Mouse (Mus musculus): ENCODE results near the gene Egfl8. TPM values are rescaled to one million over a fixed set of nuclear protein-coding genes. Genes with fewer than 3 reads are reported as not detected.

Gene Egfl8
- polyA plus RNA-seq, 1 experiment: 0.16 TPM

DNA sequence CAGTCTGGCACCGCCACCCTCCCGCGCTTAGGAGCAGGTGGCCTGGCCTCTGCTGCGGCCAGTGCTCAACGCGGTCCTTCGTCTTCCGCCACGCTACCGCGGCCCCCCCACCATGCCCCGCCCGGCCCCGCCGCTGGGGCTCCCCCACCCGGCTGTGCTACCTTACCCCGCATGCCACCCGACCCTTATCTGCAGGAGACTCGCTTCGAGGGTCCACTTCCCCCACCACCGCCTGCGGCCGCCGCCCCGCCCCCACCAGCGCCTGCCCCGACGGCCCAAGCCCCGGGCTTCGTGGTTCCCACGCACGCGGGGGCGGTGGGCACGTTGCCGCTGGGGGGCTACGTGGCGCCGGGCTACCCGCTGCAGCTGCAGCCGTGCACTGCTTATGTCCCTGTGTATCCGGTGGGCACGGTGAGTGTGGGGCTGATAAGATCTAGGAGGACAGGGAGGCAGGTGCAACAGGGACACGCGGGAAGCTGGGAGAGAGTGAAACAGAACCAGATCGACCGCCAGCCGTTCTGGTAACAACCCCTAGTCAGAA is 15.1 kb upstream of the Egfl8 start:
- H3ac ChIP-seq (ENCODE audit: control insufficient read depth, insufficient read length): no peak overlapping the region
- no peak overlapping the region for H3K4me2 ChIP-seq (ENCODE audit: low read depth)
- no peak overlapping the region for H3K4me3 ChIP-seq
- no peaks in the 10 kb centered on the region for H3K79me2 ChIP-seq (ENCODE audit: control insufficient read depth, insufficient read depth)
- no peaks in the 10 kb centered on the region for H3K36me3 ChIP-seq (ENCODE audit: control insufficient read depth, insufficient read depth)
- TF ChIP-seq MAX (IDR thresholded peaks at IDR 0.05; ENCODE audit: low read depth): no peak
- no peak for TF ChIP-seq MYOG (IDR thresholded peaks at IDR 0.05; ENCODE audit: control insufficient read depth in 1 of 3, insufficient read depth in 1 of 3, insufficient read length in 2 of 3, low read depth in 2 of 3)
- TF ChIP-seq SRF (IDR thresholded peaks at IDR 0.05; ENCODE audit: control insufficient read depth, insufficient read length, low read depth): no peak
- peak in 1 of 3 experiments; percentile 1 for TF ChIP-seq MYOD1 (IDR thresholded peaks at IDR 0.05; ENCODE audit: control insufficient read depth in 1 of 3, insufficient read length in 2 of 3, low read depth in 2 of 3)
- no peak for TF ChIP-seq CEBPB (IDR thresholded peaks at IDR 0.05; ENCODE audit: insufficient read depth, poor library complexity, severe bottlenecking)
- peaks cover 45% of the 10 kb centered on the region for H3K27me3 ChIP-seq (ENCODE audit: control insufficient read depth, insufficient read depth, insufficient read length)

DNA sequence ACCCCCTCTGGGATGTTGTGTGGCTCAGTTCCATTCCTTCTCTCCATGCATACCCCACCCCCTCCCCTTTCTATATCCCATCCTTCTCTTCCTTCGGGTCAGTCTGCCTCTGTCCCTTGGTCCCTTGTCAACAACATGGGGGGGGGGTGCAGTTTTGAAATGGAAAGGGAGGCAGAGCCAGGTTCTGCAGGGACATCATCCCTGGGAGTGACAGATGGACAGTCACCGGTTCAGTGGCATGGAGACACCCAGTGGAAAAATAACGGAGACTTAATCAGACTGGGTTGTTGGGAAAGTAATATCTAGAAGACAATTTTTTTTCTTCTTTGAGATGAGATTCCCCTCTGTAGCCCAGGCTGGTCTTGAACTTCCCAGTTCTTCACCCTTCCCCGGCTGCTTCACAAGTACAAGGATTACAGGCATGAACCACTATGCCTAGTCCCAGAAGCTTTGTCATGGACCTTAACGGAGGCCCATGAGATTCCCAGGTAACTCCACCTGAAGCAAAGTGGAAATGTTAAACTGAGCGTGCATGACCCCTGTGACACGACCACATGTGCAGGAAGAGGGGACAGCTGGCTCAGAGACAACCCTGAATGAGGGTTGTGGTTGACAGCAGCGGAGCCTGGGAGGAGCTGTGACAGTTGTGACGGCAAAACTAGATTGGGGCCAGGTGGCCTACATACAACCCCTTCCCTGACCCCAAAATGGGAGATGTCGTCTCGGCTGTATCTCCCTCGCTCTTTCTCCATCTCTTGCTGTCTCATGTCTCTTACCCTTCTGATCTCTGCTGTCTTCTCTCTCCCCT is 14.2 kb upstream of the Egfl8 start:
- Histone ChIP-seq H3ac (ENCODE audit: control insufficient read depth, insufficient read length) (no peak overlapping the region), H3K36me3 (ENCODE audit: control insufficient read depth, insufficient read depth) (no peaks in the 10 kb centered on the region), H3K4me2 (ENCODE audit: low read depth) (no peak overlapping the region), H3K4me3 (no peak overlapping the region), H3K79me2 (ENCODE audit: control insufficient read depth, insufficient read depth) (no peaks in the 10 kb centered on the region), H3K27me3 (ENCODE audit: control insufficient read depth, insufficient read depth, insufficient read length) (peaks cover 45% of the 10 kb centered on the region)
- TF ChIP-seq E2F4 (IDR thresholded peaks at IDR 0.05; ENCODE audit: insufficient read depth): no peak
- no peak for TF ChIP-seq CEBPB (IDR thresholded peaks at IDR 0.05; ENCODE audit: insufficient read depth, poor library complexity, severe bottlenecking)
- TF ChIP-seq POLR2A (IDR thresholded peaks at IDR 0.05; ENCODE audit: insufficient read length, low read depth): no peak
- TF ChIP-seq MYOD1 (IDR thresholded peaks at IDR 0.05; ENCODE audit: control insufficient read depth in 1 of 3, insufficient read length in 2 of 3, low read depth in 2 of 3): no peak
- no peak for TF ChIP-seq REST (IDR thresholded peaks at IDR 0.05; ENCODE audit: insufficient read depth, insufficient read length)
- no peak for TF ChIP-seq POLR2AphosphoS2 (IDR thresholded peaks at IDR 0.05; ENCODE audit: insufficient read length, low read depth)
- no peak for TF ChIP-seq MYOG (IDR thresholded peaks at IDR 0.05; ENCODE audit: control insufficient read depth in 1 of 3, insufficient read depth in 1 of 3, insufficient read length in 2 of 3, low read depth in 2 of 3)
- no peak for TF ChIP-seq SRF (IDR thresholded peaks at IDR 0.05; ENCODE audit: control insufficient read depth, insufficient read length, low read depth)
- TF ChIP-seq MAX (IDR thresholded peaks at IDR 0.05; ENCODE audit: low read depth): no peak
- TF ChIP-seq USF1 (IDR thresholded peaks at IDR 0.05; ENCODE audit: low read depth): no peak
- TF ChIP-seq TCF3 (IDR thresholded peaks at IDR 0.05; ENCODE audit: insufficient read length, low read depth): no peak
- TF ChIP-seq TCF12 (IDR thresholded peaks at IDR 0.05; ENCODE audit: insufficient read depth, poor library complexity, severe bottlenecking): no peak

DNA sequence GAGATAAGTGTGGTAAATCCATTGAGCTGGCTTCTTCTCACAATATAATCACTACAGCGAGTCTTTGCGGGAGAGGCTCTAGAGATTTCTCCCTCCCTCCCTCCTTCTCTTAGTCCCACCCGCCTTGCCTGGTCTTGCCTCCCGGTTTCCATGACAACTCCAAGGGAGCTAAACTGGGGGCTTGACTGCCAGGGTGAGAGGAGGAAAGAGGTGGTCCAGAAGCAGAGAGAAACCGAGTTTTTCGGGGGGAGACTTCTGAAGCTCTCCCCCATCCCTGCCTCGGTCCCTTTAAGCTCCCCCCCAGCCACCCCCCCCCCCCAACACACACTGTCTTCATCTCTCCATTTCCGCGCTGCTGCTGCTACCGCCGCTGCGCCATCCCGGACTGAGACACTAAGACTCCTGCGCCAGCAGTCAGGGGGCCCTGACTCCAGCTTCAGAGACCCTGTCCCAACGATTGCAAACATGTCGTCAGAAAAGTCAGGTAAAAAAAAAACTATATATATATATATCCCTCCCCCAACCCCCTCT is 13.5 kb upstream of the Egfl8 start, which contains the start of gene Prrt1:
Prrt1 (plus strand) TSS at position 313 of the 531 bp plus-strand sequence.
- H3ac ChIP-seq (ENCODE audit: control insufficient read depth, insufficient read length): no peak within 1 kb of the TSS
- H3K79me2 ChIP-seq (ENCODE audit: control insufficient read depth, insufficient read depth): no peaks in the 10 kb centered on the region
- no peaks in the 10 kb centered on the region for H3K36me3 ChIP-seq (ENCODE audit: control insufficient read depth, insufficient read depth)
- TF ChIP-seq POLR2A (IDR thresholded peaks at IDR 0.05; ENCODE audit: insufficient read length, low read depth) (no peak), MYOD1 (IDR thresholded peaks at IDR 0.05; ENCODE audit: control insufficient read depth in 1 of 3, insufficient read length in 2 of 3, low read depth in 2 of 3) (no peak), POLR2AphosphoS2 (IDR thresholded peaks at IDR 0.05; ENCODE audit: insufficient read length, low read depth) (no peak)
- peak within 1 kb of the TSS; percentile 70 for H3K4me2 ChIP-seq (ENCODE audit: low read depth)
- H3K4me3 ChIP-seq: peak within 1 kb of the TSS; percentile 42
- H3K27me3 ChIP-seq (ENCODE audit: control insufficient read depth, insufficient read depth, insufficient read length): peaks cover 44% of the 10 kb centered on the region

DNA sequence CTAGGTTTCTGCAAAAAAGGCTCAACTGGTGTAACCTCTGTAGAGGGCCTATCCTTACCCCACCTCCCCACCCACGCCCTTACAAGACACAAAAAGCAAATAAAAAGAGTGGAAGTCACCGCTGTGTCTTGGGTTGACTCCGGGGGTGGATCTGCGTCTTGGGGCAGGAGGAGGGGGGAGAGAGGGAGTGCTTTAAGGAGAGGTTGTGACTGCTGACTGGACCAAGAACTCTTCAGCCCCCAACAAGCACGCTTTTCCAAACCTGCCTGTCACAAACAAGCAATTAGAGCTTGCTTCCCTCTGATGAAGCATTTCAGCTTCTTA is 12.8 kb upstream of the Egfl8 start:
- no peaks in the 10 kb centered on the region for H3K36me3 ChIP-seq (ENCODE audit: control insufficient read depth, insufficient read depth)
- H3K4me2 ChIP-seq (ENCODE audit: low read depth): peak overlapping the region; percentile 70
- H3K79me2 ChIP-seq (ENCODE audit: control insufficient read depth, insufficient read depth): no peaks in the 10 kb centered on the region
- peak overlapping the region; percentile 42 for H3K4me3 ChIP-seq
- TF ChIP-seq TCF3 (IDR thresholded peaks at IDR 0.05; ENCODE audit: insufficient read length, low read depth): no peak
- TF ChIP-seq MYOG (IDR thresholded peaks at IDR 0.05; ENCODE audit: control insufficient read depth in 1 of 3, insufficient read depth in 1 of 3, insufficient read length in 2 of 3, low read depth in 2 of 3): no peak
- no peak for TF ChIP-seq POLR2AphosphoS2 (IDR thresholded peaks at IDR 0.05; ENCODE audit: insufficient read length, low read depth)
- no peak for TF ChIP-seq POLR2A (IDR thresholded peaks at IDR 0.05; ENCODE audit: insufficient read length, low read depth)
- TF ChIP-seq REST (IDR thresholded peaks at IDR 0.05; ENCODE audit: insufficient read depth, insufficient read length): no peak
- TF ChIP-seq TCF12 (IDR thresholded peaks at IDR 0.05; ENCODE audit: insufficient read depth, poor library complexity, severe bottlenecking): no peak
- TF ChIP-seq SRF (IDR thresholded peaks at IDR 0.05; ENCODE audit: control insufficient read depth, insufficient read length, low read depth): no peak
- TF ChIP-seq CEBPB (IDR thresholded peaks at IDR 0.05; ENCODE audit: insufficient read depth, poor library complexity, severe bottlenecking): no peak
- TF ChIP-seq E2F4 (IDR thresholded peaks at IDR 0.05; ENCODE audit: insufficient read depth): no peak
- TF ChIP-seq MYOD1 (IDR thresholded peaks at IDR 0.05; ENCODE audit: control insufficient read depth in 1 of 3, insufficient read length in 2 of 3, low read depth in 2 of 3): no peak
- no peak for TF ChIP-seq MAX (IDR thresholded peaks at IDR 0.05; ENCODE audit: low read depth)
- no peak for TF ChIP-seq USF1 (IDR thresholded peaks at IDR 0.05; ENCODE audit: low read depth)
- H3ac ChIP-seq (ENCODE audit: control insufficient read depth, insufficient read length): no peak overlapping the region
- peaks cover 37% of the 10 kb centered on the region for H3K27me3 ChIP-seq (ENCODE audit: control insufficient read depth, insufficient read depth, insufficient read length)

All from myocyte (in vitro differentiated cells).